Mouse (Mus musculus): Measurements from ENCODE around the gene Neurod6. TPM values are rescaled to one million over a fixed set of nuclear protein-coding genes. Genes with fewer than 3 reads are reported as not detected.

Gene Neurod6
- total RNA-seq, 2 experiments from 2014 or later: 46.5 to 62.8 TPM

DNA sequence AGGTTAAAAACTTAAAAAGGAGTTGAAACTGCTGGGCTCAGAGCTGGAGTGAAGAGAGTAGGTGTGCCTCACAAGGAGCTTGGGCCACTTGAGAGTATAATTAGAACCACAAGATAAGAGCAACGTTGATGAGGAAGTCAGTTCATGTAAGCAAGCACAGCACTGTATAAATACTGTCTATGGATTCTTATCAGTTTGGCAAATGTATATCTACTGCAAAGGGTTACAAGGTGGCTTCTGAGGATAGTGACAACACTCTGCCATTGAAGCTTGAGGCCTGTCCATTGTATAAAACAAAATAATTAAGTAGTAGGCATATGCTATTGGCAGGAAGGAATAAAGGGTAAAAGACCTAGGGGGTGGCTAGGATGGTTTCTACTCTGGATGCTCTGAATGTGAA, 46.4 kb downstream of the Neurod6 start:
- intact Hi-C loops (cut with DNase I): no loop called here
- no peak for DNase-seq (ENCODE audit: extremely low spot score in 1 of 2, low spot score in 2 of 2)
- TF ChIP-seq CTCF (IDR thresholded peaks at IDR 0.05): no peak
- H3K27ac ChIP-seq: no peak overlapping the region
- no peak overlapping the region for H3K4me3 ChIP-seq

Other genes with a start within 250 kb of the Neurod6 start
- gene Adcyap1r1, start 229.3 kb downstream of the Neurod6 start, total RNA-seq (2021): 100 to 1,000 TPM; 118 to 121 TPM
- 1 to 10 TPM; 1.3 to 1.5 TPM for gene Itprid1, start 155.6 kb upstream of the Neurod6 start, total RNA-seq (2021)